Mouse (Mus musculus) urinary bladder, postnatal 25 days (tissue): ENCODE data around the gene Ppp1r13b.
"Not testable (repeated sequence)": the region's sequence is repeated elsewhere in the genome, so short reads cannot be mapped to it uniquely, and the experiment has no call there.

ENCODE experiments used
- DNase-seq: peaks from one replicate; pipeline ENCODE4 v3.0.0; 2022; ENCODE audit warnings: low spot score

Gene Ppp1r13b

GRCm38 (mm10) chr12:111907970-111908681, at the start of gene Ppp1r13b:
Ppp1r13b (minus strand) TSS chr12:111908110.
- peak; percentile 84 for DNase-seq

GRCm38 (mm10) chr12:111956173-111956572, 48.3 kb upstream of the Ppp1r13b start:
- DNase-seq: no peak

GRCm38 (mm10) chr12:111951701-111952100, 43.8 kb upstream of the Ppp1r13b start:
- no peak for DNase-seq

GRCm38 (mm10) chr12:111950486-111950885, 42.6 kb upstream of the Ppp1r13b start:
- DNase-seq: no peak

GRCm38 (mm10) chr12:111946716-111947115, 38.8 kb upstream of the Ppp1r13b start:
- DNase-seq: peak; percentile 32

GRCm38 (mm10) chr12:111945765-111946655, 38.1 kb upstream of the Ppp1r13b start:
- DNase-seq: not testable (repeated sequence)

GRCm38 (mm10) chr12:111945115-111945514, 37.2 kb upstream of the Ppp1r13b start:
- no peak for DNase-seq

GRCm38 (mm10) chr12:111944065-111944987, 36.4 kb upstream of the Ppp1r13b start:
- not testable (repeated sequence) for DNase-seq

GRCm38 (mm10) chr12:111943421-111944064, 35.6 kb upstream of the Ppp1r13b start:
- DNase-seq: no peak

GRCm38 (mm10) chr12:111938623-111939177, 30.8 kb upstream of the Ppp1r13b start:
- no peak for DNase-seq

GRCm38 (mm10) chr12:111936706-111937550, 29.0 kb upstream of the Ppp1r13b start:
- peak; percentile 50 for DNase-seq

- DNase-seq: no peak
These were observed 26.1 kb upstream of the Ppp1r13b start for GRCm38 (mm10) chr12:111933971-111934370.

GRCm38 (mm10) chr12:111933032-111933704, 25.3 kb upstream of the Ppp1r13b start:
- no peak for DNase-seq

- DNase-seq: no peak
These were observed 24.6 kb upstream of the Ppp1r13b start for GRCm38 (mm10) chr12:111932513-111932912.

GRCm38 (mm10) chr12:111931411-111932025, 23.6 kb upstream of the Ppp1r13b start:
- no peak for DNase-seq

- DNase-seq: no peak
These were observed 20.6 kb upstream of the Ppp1r13b start for GRCm38 (mm10) chr12:111928411-111928966.

- no peak for DNase-seq
These were observed 19.4 kb upstream of the Ppp1r13b start for GRCm38 (mm10) chr12:111927338-111927737.

GRCm38 (mm10) chr12:111923117-111923516, 15.2 kb upstream of the Ppp1r13b start:
- no peak for DNase-seq

- no peak for DNase-seq
These were observed 12.1 kb upstream of the Ppp1r13b start for GRCm38 (mm10) chr12:111920046-111920445.
